Mouse (Mus musculus): ENCODE measurements at regions not wholly inside any gene's neighbourhood (a gene's known extent, or its start where the extent isn't known, plus 50 kb on each side); places are given as distances from the start of the nearest gene placed in this dataset.

DNA sequence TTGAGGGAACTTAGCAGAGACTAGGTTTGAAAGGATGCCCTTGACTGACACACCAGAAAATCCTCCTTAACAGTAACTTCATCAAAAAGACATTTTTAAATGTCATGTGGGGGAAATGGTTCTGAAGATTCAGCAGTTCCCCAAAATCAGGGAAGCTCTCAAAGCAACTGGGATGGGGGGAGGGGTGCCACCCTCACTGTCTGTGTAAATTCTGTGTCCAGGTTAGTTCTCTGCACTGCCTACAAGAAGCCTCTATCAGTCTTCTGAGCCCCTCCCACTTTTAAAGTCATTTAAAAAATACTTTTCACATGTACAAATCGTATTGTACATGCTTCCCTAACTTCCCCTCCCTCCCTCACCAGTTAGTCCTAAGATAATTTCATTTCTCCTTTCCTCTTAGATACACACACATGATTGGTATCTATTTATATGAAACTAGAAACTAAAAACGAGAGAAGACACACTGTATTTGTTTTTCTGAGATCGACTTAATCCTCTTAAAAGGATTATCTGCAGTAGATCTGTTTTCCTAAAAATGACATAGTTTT is 121.0 kb upstream of the Mgat5 start:
- no peak for TF ChIP-seq CTCF (IDR thresholded peaks at IDR 0.05; ENCODE audit: low read depth, low read length)
- no peak for TF ChIP-seq POLR2A (IDR thresholded peaks at IDR 0.05; ENCODE audit: borderline replicate concordance, low read depth, low read length)
